Mouse (Mus musculus) left cerebral cortex, adult 2 months (tissue): Measurements from ENCODE around the gene Gm17349. TPM values are rescaled to one million over a fixed set of nuclear protein-coding genes. Genes with fewer than 3 reads are reported as not detected.

ENCODE experiments used
- DNase-seq, 2 experiments: peaks; one replicate each; pipeline ENCODE4 v3.0.0; 2021 to 2022; ENCODE audit warnings: low spot score in 2 of 2, mixed read lengths in 1 of 2; ENCODE audit errors: extremely low spot score in 1 of 2
- H3K27ac ChIP-seq: fragments of 200-600 bp; 2 replicates; pipeline ENCODE4 v1.8.1; 2022
- H3K4me3 ChIP-seq: fragments of 200-600 bp; 2 replicates; pipeline ENCODE4 v1.8.1; 2022
- CTCF ChIP-seq: fragments of 200-600 bp; IDR thresholded peaks from 2 replicates; pipeline ENCODE4 v1.8.1; 2022; ENCODE audit warnings: antibody characterized with exemption, mild to moderate bottlenecking, moderate library complexity
- intact Hi-C: fragments of 180-260 bp; cut with DNase I; formaldehyde crosslinking; loops from one replicate; pipeline ENCODE4 v1.15.1; 2025
- total RNA-seq, 2 experiments: library from RNA; stranded (reverse); gene quantifications; 2 replicates each; pipeline ENCODE4 v1.2.3; 2021

Gm17349 gene
- total RNA-seq, 2 experiments from 2014 or later: 5.3 to 11.7 TPM

- TF ChIP-seq CTCF: peak; percentile 93
- intact Hi-C loops: loop anchor here (1.0 to 5.0 kb wide), 2 partner anchors 92 to 191 kb away; no protein-coding TSS in a partner anchor
- H3K27ac ChIP-seq: no peak overlapping the region
- H3K4me3 ChIP-seq: no peak overlapping the region
- DNase-seq: peak in 1 of 2 experiments; percentile 53
Measured at GRCm38 (mm10) chr15:99688712-99689111, 16.6 kb downstream of the Gm17349 start.

- intact Hi-C loops: no loop called here
- Histone ChIP-seq H3K4me3 (no peak overlapping the region), H3K27ac (no peak overlapping the region)
- DNase-seq: no peak
- TF ChIP-seq CTCF: no peak
Measured at GRCm38 (mm10) chr15:99684156-99684555, 21.1 kb downstream of the Gm17349 start.

DNA sequence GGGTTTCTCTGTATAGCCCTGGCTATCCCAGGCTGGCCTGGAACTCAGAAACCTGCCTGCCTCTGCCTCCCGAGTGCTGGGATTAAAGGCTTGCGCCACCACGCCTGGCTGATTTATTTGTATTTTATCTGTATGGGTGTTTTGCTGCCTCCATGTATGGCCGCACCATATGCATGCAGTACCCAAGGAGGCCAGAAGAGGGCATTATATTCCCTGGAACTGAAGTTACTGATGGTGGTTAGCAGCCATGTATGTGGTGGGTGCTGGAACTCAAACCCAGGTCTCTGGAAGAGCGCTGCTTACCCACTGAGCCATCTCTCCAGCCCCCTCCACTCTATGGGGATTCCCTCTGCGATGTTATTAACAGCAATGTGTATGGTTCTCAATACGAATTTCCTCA, 22.4 kb downstream of the Gm17349 start:
- Histone ChIP-seq H3K27ac (no peak overlapping the region), H3K4me3 (no peak overlapping the region)
- TF ChIP-seq CTCF: peak; percentile 45
- DNase-seq: peak in 1 of 2 experiments; percentile 11
- intact Hi-C loops: no loop called here

GRCm38 (mm10) chr15:99679008-99679407, 26.3 kb downstream of the Gm17349 start:
- no peak overlapping the region for H3K4me3 ChIP-seq
- no peak overlapping the region for H3K27ac ChIP-seq
- no peak for TF ChIP-seq CTCF
- no peak for DNase-seq
- intact Hi-C loops: no loop called here

DNA sequence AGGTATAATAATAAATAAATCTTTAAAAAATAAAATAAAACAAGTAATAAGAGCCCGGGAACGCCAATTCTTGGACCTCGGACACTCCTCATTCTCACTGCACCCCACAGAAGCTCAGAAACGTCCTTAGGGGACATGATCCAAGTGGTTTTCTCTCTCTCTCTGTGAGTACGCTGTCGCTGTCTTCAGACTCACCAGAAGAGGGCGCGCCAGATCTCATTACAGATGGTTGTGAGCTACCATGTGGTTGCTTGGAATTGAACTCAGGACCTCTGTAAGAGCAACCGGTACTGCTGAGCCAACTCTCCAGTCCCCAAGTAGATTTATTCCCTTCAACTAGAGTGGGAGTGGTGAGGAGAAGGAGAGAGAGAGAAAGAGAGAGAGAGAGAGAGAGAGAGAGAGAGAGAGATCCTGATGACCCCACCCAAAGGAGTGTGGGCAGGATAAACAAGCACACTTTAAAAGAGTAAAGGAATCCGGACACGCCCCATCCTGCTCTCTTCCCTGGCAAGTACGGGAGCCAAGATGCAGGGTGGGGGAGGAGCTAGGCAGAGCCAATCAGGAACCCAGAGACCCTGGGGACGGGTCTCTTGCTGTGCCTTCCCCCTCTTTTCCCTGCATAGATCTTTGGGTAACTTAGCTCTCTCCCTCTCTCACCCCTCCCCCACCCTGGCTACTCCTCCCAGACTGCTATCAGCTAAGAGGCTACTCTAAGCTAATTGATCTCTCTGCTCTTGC, 27.1 kb downstream of the Gm17349 start:
- intact Hi-C loops: no loop called here
- DNase-seq: peak in 1 of 2 experiments; percentile 12
- peak; percentile 56 for TF ChIP-seq CTCF

GRCm38 (mm10) chr15:99677089-99677488, 28.2 kb downstream of the Gm17349 start:
- Histone ChIP-seq H3K4me3 (no peak overlapping the region), H3K27ac (no peak overlapping the region)
- intact Hi-C loops: no loop called here
- TF ChIP-seq CTCF: no peak
- DNase-seq: peak in 1 of 2 experiments; percentile 25

More for the DNA sequence above, 27.1 kb downstream of the Gm17349 start:
- Histone ChIP-seq H3K27ac (no peak overlapping the region), H3K4me3 (no peak overlapping the region)

GRCm38 (mm10) chr15:99674866-99675265, 30.4 kb downstream of the Gm17349 start:
- no peak overlapping the region for H3K4me3 ChIP-seq
- no peak for DNase-seq
- no peak for TF ChIP-seq CTCF
- no peak overlapping the region for H3K27ac ChIP-seq
- intact Hi-C loops: no loop called here

DNA sequence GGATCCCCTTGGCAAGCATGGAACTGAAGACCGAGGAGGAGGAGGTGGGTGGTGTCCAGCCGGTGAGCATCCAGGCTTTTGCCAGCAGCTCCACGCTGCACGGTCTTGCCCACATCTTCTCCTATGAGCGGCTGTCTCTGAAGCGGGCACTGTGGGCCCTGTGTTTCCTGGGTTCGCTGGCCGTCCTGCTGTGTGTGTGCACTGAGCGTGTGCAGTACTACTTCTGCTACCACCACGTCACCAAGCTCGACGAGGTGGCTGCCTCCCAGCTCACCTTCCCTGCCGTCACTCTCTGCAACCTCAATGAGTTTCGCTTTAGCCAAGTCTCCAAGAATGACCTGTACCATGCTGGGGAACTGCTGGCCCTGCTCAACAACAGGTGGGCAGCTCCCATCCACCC, 33.5 kb downstream of the Gm17349 start:
- no peak for TF ChIP-seq CTCF
- intact Hi-C loops: loop anchor here (2.0 kb wide), 1 partner anchor 175 kb away; no protein-coding TSS in a partner anchor
- peak overlapping the region; percentile 81 for H3K27ac ChIP-seq
- peak overlapping the region; percentile 72 for H3K4me3 ChIP-seq
- peak in 1 of 2 experiments; percentile 40 for DNase-seq

- no peak for DNase-seq
- intact Hi-C loops: loop anchor here (2.0 kb wide), 1 partner anchor 174 kb away; no protein-coding TSS in a partner anchor
- no peak for TF ChIP-seq CTCF
- H3K27ac ChIP-seq: peak overlapping the region; percentile 89
- peak overlapping the region; percentile 72 for H3K4me3 ChIP-seq
Measured at GRCm38 (mm10) chr15:99670964-99671670, 34.2 kb downstream of the Gm17349 start.

DNA sequence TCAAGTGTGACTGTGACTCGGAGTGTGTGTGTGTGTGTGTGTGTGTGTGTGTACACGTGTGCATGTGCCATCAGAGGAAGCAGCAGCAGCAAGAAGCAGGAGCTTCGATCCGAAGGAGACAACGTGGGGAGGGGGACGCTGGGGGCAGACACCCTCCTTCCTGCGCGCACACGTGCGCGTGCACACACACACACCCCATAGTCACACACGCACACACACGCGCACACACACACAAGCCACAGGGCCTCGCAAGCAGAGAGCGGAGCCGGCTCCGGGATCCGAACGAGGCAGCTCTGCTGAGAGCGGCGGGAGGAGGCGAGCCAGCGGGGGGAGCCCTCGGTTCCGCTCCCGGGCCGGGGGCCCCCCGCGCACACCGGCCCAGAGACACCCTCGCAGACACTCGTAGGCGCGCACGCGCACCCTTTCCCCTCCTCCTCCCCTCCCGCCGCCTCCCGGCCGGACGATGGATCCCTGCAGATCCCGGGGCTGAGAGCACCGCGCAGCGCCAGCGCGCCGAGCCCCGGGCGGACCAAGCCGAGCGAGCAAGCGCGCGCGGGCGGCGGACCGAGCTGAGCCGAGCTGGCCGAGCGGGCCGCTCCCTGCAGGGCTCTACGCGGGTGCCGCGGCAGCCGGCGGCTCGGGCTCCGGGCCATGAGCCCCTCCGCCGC, 35.0 kb downstream of the Gm17349 start, which contains the start of gene Asic1:
TSS of gene Asic1 (plus strand) at position 215 of the 668 bp plus-strand sequence.
- Histone ChIP-seq H3K4me3 (peak within 1 kb of the TSS; percentile 72), H3K27ac (peak within 1 kb of the TSS; percentile 89)
- TF ChIP-seq CTCF: no peak; the same call in none of the 2 replicates
- intact Hi-C loops: loop anchor here (2.0 kb wide), 1 partner anchor 173 kb away; no protein-coding TSS in a partner anchor
- peak; percentile 75 to 77 for DNase-seq

DNA sequence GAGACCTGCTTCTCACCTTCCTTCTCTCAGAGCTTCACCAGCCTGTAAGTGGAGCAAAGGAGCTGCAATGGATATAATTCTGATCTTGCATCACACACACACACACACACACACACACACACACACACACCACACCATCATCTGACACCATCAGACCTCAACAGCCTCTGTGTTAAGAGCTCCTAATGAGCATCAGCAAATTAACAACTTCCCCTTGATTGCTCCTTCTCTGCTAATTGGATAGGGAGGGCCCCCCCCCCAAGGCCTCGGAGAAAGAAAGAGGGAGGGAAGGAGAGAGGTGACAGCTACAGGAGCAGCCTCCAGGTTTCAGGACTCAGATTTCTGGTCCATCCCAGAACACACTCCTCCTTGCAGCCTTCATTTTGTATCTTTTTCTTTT, 35.9 kb downstream of the Gm17349 start:
- TF ChIP-seq CTCF: no peak
- Histone ChIP-seq H3K4me3 (no peak overlapping the region), H3K27ac (no peak overlapping the region; the same call in 1 of the 2 replicates)
- intact Hi-C loops: loop anchor here (1.0 kb wide), 1 partner anchor 73 kb away; no protein-coding TSS in a partner anchor
- DNase-seq: no peak
